Comparison of ENCODE assay signal across 35 mouse cellular contexts in the genomic region with DNA sequence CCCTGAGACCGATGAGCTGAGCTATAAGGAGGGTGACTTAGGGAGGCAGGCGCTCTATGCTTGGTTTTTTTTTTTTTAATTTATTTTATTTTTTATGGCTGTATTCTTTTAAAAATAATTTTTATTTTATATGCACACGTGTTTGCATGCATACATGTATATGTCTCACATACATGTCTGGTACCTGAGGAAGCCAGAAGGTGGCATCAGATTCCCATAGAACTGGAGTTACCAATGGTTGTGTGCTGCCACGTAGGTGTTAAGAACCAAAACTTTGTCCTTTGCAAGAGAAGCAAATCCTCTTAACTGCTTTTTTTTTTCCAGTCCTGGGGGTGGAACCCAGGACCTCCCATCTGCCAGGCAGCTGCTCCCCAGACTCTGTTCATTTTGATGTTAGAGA. TPM values are rescaled to one million over a fixed set of nuclear protein-coding genes. Genes with fewer than 3 reads are reported as not detected.
DNase-seq lines count a peak whose midpoint lies in the region; ATAC-seq and TF ChIP-seq lines count a peak whose summit lies in the region.
"Had no signal": no experiment of that assay in that cellular context is flagged by ENCODE, and none has a peak within 500 bp of the region (broad histone marks: within the 10 kb centered on the region; RNA-seq: fewer than 3 reads in every experiment).

No protein-coding gene starts in this region.

- ATAC-seq in heart, embryonic 11.5 days (replicated peaks; ENCODE audit: insufficient number of reproducible peaks, low FRiP score, low TSS enrichment): no peak
- ATAC-seq: forebrain, postnatal 0 days; hindbrain, postnatal 0 days; inflammation-experienced regulatory T-cells, adult 6 months had no signal

- no peak overlapping the region for H3K4me3 ChIP-seq in heart, embryonic 11.5 days (ENCODE audit: low read depth, low read length)
- H3K4me3 ChIP-seq in bone marrow, adult 2 months (replicated peaks; ENCODE audit: control insufficient read depth, low read depth, low read length): peak overlapping the region; percentile 33
- H3K4me3 ChIP-seq: embryonic facial prominence, embryonic 10.5 days; embryonic facial prominence, embryonic 13.5 days; erythroblast, embryonic 14.5 days; forebrain, embryonic 12.5 days; gastrocnemius, adult 2 months; heart, embryonic 13.5 days had no signal

- H3K9ac ChIP-seq in heart, embryonic 11.5 days (ENCODE audit: low read depth, low read length): no peak overlapping the region
- H3K9ac ChIP-seq: embryonic facial prominence, embryonic 13.5 days; forebrain, embryonic 12.5 days; forebrain, postnatal 0 days; heart, embryonic 13.5 days; hindbrain, embryonic 14.5 days had no signal

- H3K4me1 ChIP-seq in heart, embryonic 11.5 days (ENCODE audit: control insufficient read depth, insufficient read depth, low read length): no peaks in the 10 kb centered on the region
- H3K4me1 ChIP-seq in bone marrow, adult 2 months (ENCODE audit: control insufficient read depth, insufficient read depth, low read length): peaks cover 11% of the 10 kb centered on the region
- H3K4me1 ChIP-seq: embryonic facial prominence, embryonic 10.5 days; embryonic facial prominence, embryonic 13.5 days; forebrain, embryonic 12.5 days; heart, embryonic 13.5 days had no signal

- intact Hi-C loops in left cerebral cortex, postnatal 25 days (cut with DNase I): no loop called here

- H3K9me3 ChIP-seq in heart, embryonic 11.5 days (replicated peaks; ENCODE audit: control insufficient read depth, low read length): no peaks in the 10 kb centered on the region
- H3K9me3 ChIP-seq: embryonic facial prominence, embryonic 10.5 days; forebrain, embryonic 12.5 days; G1E; heart, embryonic 13.5 days had no signal

- H3K36me3 ChIP-seq in heart, embryonic 11.5 days (ENCODE audit: control insufficient read depth, insufficient read depth, low read length): no peaks in the 10 kb centered on the region
- H3K36me3 ChIP-seq: embryonic facial prominence, embryonic 10.5 days; embryonic facial prominence, embryonic 13.5 days; forebrain, embryonic 12.5 days; G1E; heart, embryonic 13.5 days had no signal

- no peak for TF ChIP-seq POLR2A in bone marrow, adult 2 months (IDR thresholded peaks at IDR 0.05; ENCODE audit: borderline replicate concordance, control insufficient read depth, low read depth, low read length)

- H3K4me2 ChIP-seq in heart, embryonic 11.5 days: no peak overlapping the region
- H3K4me2 ChIP-seq: embryonic facial prominence, embryonic 13.5 days; forebrain, embryonic 12.5 days; heart, embryonic 13.5 days; hindbrain, embryonic 14.5 days had no signal

- H3K27ac ChIP-seq in heart, embryonic 11.5 days (ENCODE audit: low read depth, low read length): no peak overlapping the region
- H3K27ac ChIP-seq in bone marrow, adult 2 months (ENCODE audit: control insufficient read depth, insufficient read depth, low read depth, low read length, poor library complexity): no peak overlapping the region
- H3K27ac ChIP-seq: embryonic facial prominence, embryonic 10.5 days; embryonic facial prominence, embryonic 13.5 days; forebrain, embryonic 12.5 days; gastrocnemius, adult 2 months; heart, embryonic 13.5 days; hindbrain, embryonic 14.5 days; hindbrain, postnatal 0 days had no signal

- 82% methylated on average over 4 of the region's 4 CpGs for WGBS in heart, embryonic 11.5 days (ENCODE audit: insufficient replicate concordance)
- WGBS in bone marrow, adult 2 months: 82% methylated on average over 4 of the region's 4 CpGs

- DNase-seq in heart, adult 11 months: peak; percentile 8
- DNase-seq in spleen, postnatal 4 days (ENCODE audit: low spot score in 2 of 2): peak; percentile 7 to 35
- DNase-seq in spleen, postnatal 14 days (ENCODE audit: low spot score in 2 of 2): no peak
- DNase-seq in left cerebral cortex, postnatal 25 days (ENCODE audit: low spot score in 2 of 2): no peak
- DNase-seq: adrenal gland, adult 2 months; adrenal gland, postnatal 14 days; B cell, adult 2 months; cerebellum, adult 11-12 months; cerebellum, adult 8-10 months; cerebellum, postnatal 10 days; cerebellum, postnatal 36 days; embryo, embryonic 11 days; forebrain, postnatal 0 days; gastrocnemius, adult 2 months; gastrocnemius, postnatal 14 days; heart, adult 18-20 months; heart, postnatal 14 days; heart, postnatal 4 days had no signal

- no peaks in the 10 kb centered on the region for H3K27me3 ChIP-seq in heart, embryonic 11.5 days (ENCODE audit: control insufficient read depth, insufficient read depth, low read length)
- H3K27me3 ChIP-seq: CH12.LX; embryonic facial prominence, embryonic 13.5 days; forebrain, embryonic 12.5 days; heart, embryonic 13.5 days had no signal

- TF ChIP-seq CTCF in bone marrow, adult 2 months (IDR thresholded peaks at IDR 0.05; ENCODE audit: control insufficient read depth, insufficient read depth, low read length): no peak

RNA-seq across cellular contexts. Expression of gene Trem1, which starts 1.2 kb away (rescaled TPM):
- polyA plus RNA-seq in heart, embryonic 11.5 days (2014; fragmentation: Nextera tagmentation; extraction: Ambion mirVana): 0.13 and 0.20 TPM in 2 replicates
- polyA plus RNA-seq in bone marrow, adult 2 months (2011; ENCODE audit: insufficient read depth, insufficient read length, low replicate concordance, missing spikeins): 3.8 and 11.7 TPM in 2 replicates
- not detected for total RNA-seq in left cerebral cortex, postnatal 25 days (2021)
- total RNA-seq: gastrocnemius, adult 2 months; gastrocnemius, postnatal 14 days; hindbrain, postnatal 0 days had no signal
- polyA plus RNA-seq: adrenal gland, adult 2 months; brain, embryonic 14.5 days; cortical plate, adult 2 months; embryonic facial prominence, embryonic 10.5 days; erythroblast, embryonic 14.5 days; forebrain, embryonic 12.5 days; frontal cortex, adult 2 months; G1E; hindbrain, embryonic 11.5 days; hindbrain, embryonic 14.5 days; inflammation-experienced regulatory T-cells, adult 6 months had no signal

RNA-seq across cellular contexts. Expression of gene Trem3, which starts 13.8 kb away (rescaled TPM):
- not detected in 2 replicates for polyA plus RNA-seq in heart, embryonic 11.5 days (2014; fragmentation: Nextera tagmentation; extraction: Ambion mirVana)
- polyA plus RNA-seq in bone marrow, adult 2 months (2011; ENCODE audit: insufficient read depth, insufficient read length, low replicate concordance, missing spikeins): 18.5 and 53.5 TPM in 2 replicates
- total RNA-seq in left cerebral cortex, postnatal 25 days (2021): under 1 TPM; 0.34 to 0.37 TPM
- total RNA-seq: CH12.LX; forebrain, postnatal 0 days; G1E; gastrocnemius, adult 2 months; gastrocnemius, postnatal 14 days; heart, adult 18-20 months; heart, postnatal 14 days; hindbrain, postnatal 0 days had no signal
- polyA plus RNA-seq: adrenal gland, adult 2 months; embryonic facial prominence, embryonic 10.5 days; embryonic facial prominence, embryonic 13.5 days; erythroblast, embryonic 14.5 days; forebrain, embryonic 12.5 days; forebrain, postnatal 0 days; G1E; heart, embryonic 13.5 days; heart, embryonic 16.5 days; hindbrain, embryonic 11.5 days; hindbrain, embryonic 14.5 days; hindbrain, postnatal 0 days; inflammation-experienced regulatory T-cells, adult 6 months had no signal

RNA-seq across cellular contexts. Expression of gene Treml4, which starts 30.3 kb away (rescaled TPM):
- polyA plus RNA-seq in heart, embryonic 11.5 days (2014; fragmentation: Nextera tagmentation; extraction: Ambion mirVana): 0.69 and 0.79 TPM in 2 replicates
- 5.4 and 21.2 TPM in 2 replicates for polyA plus RNA-seq in bone marrow, adult 2 months (2011; ENCODE audit: insufficient read depth, insufficient read length, low replicate concordance, missing spikeins)
- total RNA-seq in left cerebral cortex, postnatal 25 days (2021): not detected
- total RNA-seq: forebrain, postnatal 0 days; gastrocnemius, adult 2 months; gastrocnemius, postnatal 14 days; hindbrain, postnatal 0 days had no signal
- polyA plus RNA-seq: brain, embryonic 14.5 days; forebrain, postnatal 0 days had no signal

Comparison
In these comparisons a context has a peak if more than half of its experiments do, and no peak if none do; other contexts are left out.
1. DNase-seq: peak in heart, adult 11 months (single experiment) and spleen, postnatal 4 days (2 of 2); none in spleen, postnatal 14 days (0 of 2) and left cerebral cortex, postnatal 25 days (0 of 2).
2. RNA of gene Trem3, which starts 13.8 kb away (polyA plus RNA-seq): 18.5 to 53.5 TPM in bone marrow, adult 2 months; not detected in heart, embryonic 11.5 days; every median in the first group is over 10 times any median in the second.